17 mouse cellular contexts compared by ENCODE assay signal in genomic region chr4:130865460-130865859, GRCm38 (mm10). TPM values are rescaled to one million over a fixed set of nuclear protein-coding genes. Genes with fewer than 3 reads are reported as not detected.
DNase-seq lines count a peak whose midpoint lies in the region; ATAC-seq and TF ChIP-seq lines count a peak whose summit lies in the region.
"Had no signal": no experiment of that assay in that cellular context is flagged by ENCODE, and none has a peak within 500 bp of the region (broad histone marks: within the 10 kb centered on the region; RNA-seq: fewer than 3 reads in every experiment).

No protein-coding gene starts in this region.

- DNase-seq in forebrain, postnatal 0 days: no peak
- DNase-seq in hindbrain, postnatal 0 days (ENCODE audit: low spot score): no peak
- DNase-seq in midbrain, postnatal 0 days (ENCODE audit: low spot score): no peak
- no peak for DNase-seq in embryonic facial prominence, embryonic 10.5 days (ENCODE audit: low spot score)
- no peak for DNase-seq in testis, postnatal 10 days (ENCODE audit: low spot score)
- DNase-seq in gastrocnemius, adult 18-20 months (ENCODE audit: low spot score): no peak
- no peak for DNase-seq in heart, postnatal 10 days
- DNase-seq: adrenal gland, postnatal 36 days; kidney, adult 11 months; lung, adult 2 months; lung, postnatal 4 days; thymus, adult 18-20 months had no signal

- H3K9ac ChIP-seq in forebrain, embryonic 12.5 days: no peak overlapping the region
- H3K9ac ChIP-seq in forebrain, postnatal 0 days: no peak overlapping the region
- H3K9ac ChIP-seq in hindbrain, postnatal 0 days (replicated peaks; ENCODE audit: low read length): no peak overlapping the region
- H3K9ac ChIP-seq in midbrain, postnatal 0 days (replicated peaks; ENCODE audit: low read length, poor library complexity, severe bottlenecking): no peak overlapping the region
- H3K9ac ChIP-seq: embryonic facial prominence, embryonic 12.5 days; heart, embryonic 13.5 days had no signal

- ATAC-seq in forebrain, embryonic 12.5 days (ENCODE audit: low FRiP score): peak; percentile 39
- ATAC-seq in forebrain, postnatal 0 days: no peak
- peak; percentile 18 for ATAC-seq in hindbrain, postnatal 0 days
- peak; percentile 8; the same call in 1 of the 2 replicates for ATAC-seq in midbrain, postnatal 0 days (ENCODE audit: low FRiP score)

- peaks cover 94% of the 10 kb centered on the region for H3K27me3 ChIP-seq in forebrain, embryonic 12.5 days
- peaks cover 7% of the 10 kb centered on the region for H3K27me3 ChIP-seq in forebrain, postnatal 0 days (ENCODE audit: insufficient read depth, low read length)
- no peaks in the 10 kb centered on the region for H3K27me3 ChIP-seq in hindbrain, postnatal 0 days (ENCODE audit: insufficient read depth, low read length)
- no peaks in the 10 kb centered on the region for H3K27me3 ChIP-seq in midbrain, postnatal 0 days (ENCODE audit: insufficient read depth, low read length)
- H3K27me3 ChIP-seq in embryonic facial prominence, embryonic 10.5 days (replicated peaks; ENCODE audit: low read depth, poor library complexity, severe bottlenecking): peaks cover 92% of the 10 kb centered on the region

- WGBS in forebrain, embryonic 12.5 days: 16% methylated on average over 6 of the region's 9 CpGs
- WGBS in forebrain, postnatal 0 days: 9% methylated on average over 8 of the region's 9 CpGs
- 14% methylated on average over 9 of the region's 9 CpGs for WGBS in hindbrain, postnatal 0 days
- 8% methylated on average over 6 of the region's 9 CpGs for WGBS in midbrain, postnatal 0 days
- WGBS in embryonic facial prominence, embryonic 10.5 days: 20% methylated on average over 9 of the region's 9 CpGs

- H3K36me3 ChIP-seq in forebrain, embryonic 12.5 days (replicated peaks): no peaks in the 10 kb centered on the region
- H3K36me3 ChIP-seq in forebrain, postnatal 0 days (ENCODE audit: insufficient read depth): no peaks in the 10 kb centered on the region
- no peaks in the 10 kb centered on the region for H3K36me3 ChIP-seq in hindbrain, postnatal 0 days (ENCODE audit: insufficient read depth, low read length)
- H3K36me3 ChIP-seq in midbrain, postnatal 0 days (ENCODE audit: insufficient read depth, low read length): no peaks in the 10 kb centered on the region
- H3K36me3 ChIP-seq in embryonic facial prominence, embryonic 10.5 days (replicated peaks): no peaks in the 10 kb centered on the region
- H3K36me3 ChIP-seq: embryonic facial prominence, embryonic 12.5 days; heart, embryonic 13.5 days; limb, embryonic 10.5 days had no signal

- peak overlapping the region; percentile 75 for H3K27ac ChIP-seq in forebrain, embryonic 12.5 days
- H3K27ac ChIP-seq in forebrain, postnatal 0 days (ENCODE audit: low read depth, low read length): peak overlapping the region; percentile 84
- peak overlapping the region; percentile 86 for H3K27ac ChIP-seq in hindbrain, postnatal 0 days
- H3K27ac ChIP-seq in midbrain, postnatal 0 days (ENCODE audit: low read depth, low read length): peak overlapping the region; percentile 84
- H3K27ac ChIP-seq in embryonic facial prominence, embryonic 10.5 days (replicated peaks): no peak overlapping the region
- H3K27ac ChIP-seq: embryonic facial prominence, embryonic 12.5 days; heart, embryonic 13.5 days; limb, embryonic 10.5 days had no signal

- H3K4me2 ChIP-seq in forebrain, embryonic 12.5 days: peak overlapping the region; percentile 27; the same call in 1 of the 2 replicates
- no peak overlapping the region for H3K4me2 ChIP-seq in forebrain, postnatal 0 days (ENCODE audit: low read depth)
- peak overlapping the region; percentile 18; the same call in 1 of the 2 replicates for H3K4me2 ChIP-seq in hindbrain, postnatal 0 days (ENCODE audit: low read depth, low read length)
- no peak overlapping the region for H3K4me2 ChIP-seq in midbrain, postnatal 0 days (ENCODE audit: low read depth, low read length, poor library complexity, severe bottlenecking)
- H3K4me2 ChIP-seq: embryonic facial prominence, embryonic 12.5 days; heart, embryonic 13.5 days; liver, embryonic 11.5 days had no signal

- H3K4me3 ChIP-seq in forebrain, embryonic 12.5 days (replicated peaks): no peak overlapping the region
- no peak overlapping the region for H3K4me3 ChIP-seq in forebrain, postnatal 0 days (ENCODE audit: low read depth, low read length)
- H3K4me3 ChIP-seq in hindbrain, postnatal 0 days (ENCODE audit: low read length): no peak overlapping the region
- H3K4me3 ChIP-seq in midbrain, postnatal 0 days (ENCODE audit: low read depth, low read length): no peak overlapping the region
- no peak overlapping the region for H3K4me3 ChIP-seq in embryonic facial prominence, embryonic 10.5 days
- H3K4me3 ChIP-seq: embryonic facial prominence, embryonic 12.5 days; heart, embryonic 13.5 days; limb, embryonic 10.5 days had no signal

- peaks cover 43% of the 10 kb centered on the region for H3K4me1 ChIP-seq in forebrain, embryonic 12.5 days
- peaks cover 25% of the 10 kb centered on the region for H3K4me1 ChIP-seq in forebrain, postnatal 0 days (ENCODE audit: insufficient read depth)
- peaks cover 34% of the 10 kb centered on the region for H3K4me1 ChIP-seq in hindbrain, postnatal 0 days (ENCODE audit: insufficient read depth, low read length)
- H3K4me1 ChIP-seq in midbrain, postnatal 0 days (ENCODE audit: insufficient read depth, low read length): peaks cover 35% of the 10 kb centered on the region
- peaks cover 45% of the 10 kb centered on the region for H3K4me1 ChIP-seq in embryonic facial prominence, embryonic 10.5 days

- TF ChIP-seq CTCF in forebrain, postnatal 0 days (IDR thresholded peaks at IDR 0.05; ENCODE audit: low read depth): no peak
- TF ChIP-seq CTCF in hindbrain, postnatal 0 days (IDR thresholded peaks at IDR 0.05; ENCODE audit: low read depth): no peak
- TF ChIP-seq CTCF in midbrain, postnatal 0 days (IDR thresholded peaks at IDR 0.05): no peak

- intact Hi-C loops in heart, postnatal 10 days (cut with DNase I): no loop called here

- no peaks in the 10 kb centered on the region for H3K9me3 ChIP-seq in forebrain, embryonic 12.5 days
- H3K9me3 ChIP-seq in forebrain, postnatal 0 days (ENCODE audit: low read length): no peaks in the 10 kb centered on the region
- no peaks in the 10 kb centered on the region for H3K9me3 ChIP-seq in hindbrain, postnatal 0 days (ENCODE audit: low read length)
- no peaks in the 10 kb centered on the region for H3K9me3 ChIP-seq in midbrain, postnatal 0 days (ENCODE audit: low read length)
- no peaks in the 10 kb centered on the region for H3K9me3 ChIP-seq in embryonic facial prominence, embryonic 10.5 days
- H3K9me3 ChIP-seq: embryonic facial prominence, embryonic 12.5 days; heart, embryonic 13.5 days; limb, embryonic 10.5 days had no signal

RNA-seq across cellular contexts. Expression of gene Laptm5, which starts 47.5 kb away (rescaled TPM):
- polyA plus RNA-seq in forebrain, embryonic 12.5 days (2016; fragmentation: Nextera tagmentation; extraction: Ambion mirVana): 16.8 and 17.0 TPM in 2 replicates
- 17.5 and 25.5 TPM in 2 replicates for total RNA-seq in forebrain, postnatal 0 days (2014; rRNA removed)
- 30.2 and 34.3 TPM in 2 replicates for polyA plus RNA-seq in forebrain, postnatal 0 days (2015; fragmentation: Nextera tagmentation; extraction: Ambion mirVana)
- 42.8 and 71.4 TPM in 2 replicates for total RNA-seq in hindbrain, postnatal 0 days (2014; rRNA removed)
- 40.8 and 43.1 TPM in 2 replicates for polyA plus RNA-seq in hindbrain, postnatal 0 days (2015; fragmentation: Nextera tagmentation; extraction: Ambion mirVana)
- 28.2 and 34.5 TPM in 2 replicates for total RNA-seq in midbrain, postnatal 0 days (2014; rRNA removed)
- polyA plus RNA-seq in midbrain, postnatal 0 days (2015; fragmentation: Nextera tagmentation; extraction: Ambion mirVana): 32.8 and 36.2 TPM in 2 replicates
- polyA plus RNA-seq in embryonic facial prominence, embryonic 10.5 days (2016; fragmentation: Nextera tagmentation; extraction: Ambion mirVana): 13.0 and 16.4 TPM in 2 replicates
- total RNA-seq in gastrocnemius, adult 18-20 months (2021): 1 to 10 TPM; 2.7 to 6.0 TPM
- total RNA-seq in heart, postnatal 10 days (2021): 10 to 100 TPM; 13.9 to 16.9 TPM

Comparison
In these comparisons a context has a peak if more than half of its experiments do, and no peak if none do; other contexts are left out.
1. H3K4me2 ChIP-seq: peak in forebrain, embryonic 12.5 days (single experiment) and hindbrain, postnatal 0 days (single experiment); none in forebrain, postnatal 0 days (single experiment) and midbrain, postnatal 0 days (single experiment).